Mouse (Mus musculus) thymus, postnatal 4 days (tissue): ENCODE measurements around the gene Tubgcp6.

Source experiments
- DNase-seq: peaks from one replicate; pipeline ENCODE4 v3.0.0; 2021

Tubgcp6 gene

DNA sequence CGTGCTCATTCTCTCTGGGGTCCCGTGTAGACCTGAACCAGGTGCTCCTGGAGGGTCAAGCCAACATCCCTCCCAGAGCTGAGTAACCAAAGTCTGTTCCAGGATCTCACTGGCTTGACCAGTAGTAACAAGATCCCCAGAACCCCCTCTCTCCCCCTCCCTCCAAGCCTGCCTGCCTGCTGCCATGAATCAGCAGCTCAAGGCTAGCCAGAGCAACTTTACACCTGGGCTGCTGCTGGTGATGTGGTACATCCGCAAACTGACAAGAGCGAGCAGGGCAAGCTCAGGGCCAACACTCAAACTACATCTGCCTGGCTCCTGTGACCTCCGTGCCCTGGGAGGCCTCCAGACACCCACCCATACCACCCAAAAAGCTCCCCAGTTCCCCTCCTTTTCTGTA is 18.5 kb upstream of the Tubgcp6 start:
- no peak for DNase-seq

GRCm38 (mm10) chr15:89140659-89141252 is 17.8 kb upstream of the Tubgcp6 start, which contains the start of gene Mapk12:
TSS of gene Mapk12 (minus strand) at chr15:89140703.
- no peak for DNase-seq

GRCm38 (mm10) chr15:89140048-89140658 is 17.2 kb upstream of the Tubgcp6 start:
- no peak for DNase-seq

DNA sequence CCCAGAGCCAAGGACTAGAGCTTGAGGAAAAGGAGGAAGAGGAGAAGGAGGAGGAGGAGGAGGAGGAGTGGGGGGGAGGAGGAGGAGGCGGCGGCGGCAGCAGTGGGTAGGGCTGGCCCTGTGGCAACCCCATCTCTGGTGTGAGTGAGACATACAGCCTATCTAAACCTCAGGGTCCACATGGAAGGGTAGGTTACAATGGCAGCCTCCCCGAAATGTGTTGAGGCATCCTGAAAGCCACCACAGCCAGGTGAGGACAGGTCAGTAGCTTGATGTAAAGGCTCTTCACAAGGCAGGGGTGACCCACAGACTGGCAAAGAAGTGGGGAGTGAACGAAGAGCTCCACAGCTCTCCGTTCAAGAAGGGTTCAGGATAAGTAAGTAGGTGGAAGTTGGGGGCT is 15.6 kb upstream of the Tubgcp6 start:
- no peak for DNase-seq

DNA sequence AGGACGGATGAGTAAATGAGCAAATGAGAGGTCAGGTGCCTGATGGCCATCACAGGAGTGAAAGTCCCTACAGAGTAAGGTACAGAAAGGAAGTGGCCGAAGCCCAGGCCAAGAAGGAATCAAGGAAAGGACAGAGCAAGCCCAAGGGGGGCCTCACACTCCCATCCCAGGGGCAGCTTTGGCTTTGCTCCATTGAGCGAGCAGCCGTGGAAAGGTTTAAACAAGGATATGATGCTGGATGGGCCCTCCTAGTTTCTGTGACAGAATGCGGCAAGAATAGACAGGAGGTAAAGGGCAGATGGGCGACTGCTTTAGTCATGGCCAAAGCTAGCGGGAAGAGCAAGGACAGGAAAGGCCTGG is 15.1 kb upstream of the Tubgcp6 start:
- DNase-seq, result no peak

GRCm38 (mm10) chr15:89137378-89138045 is 14.6 kb upstream of the Tubgcp6 start:
- no peak for DNase-seq

- no peak for DNase-seq
These were observed 13.7 kb upstream of the Tubgcp6 start for GRCm38 (mm10) chr15:89136461-89137155.

DNA sequence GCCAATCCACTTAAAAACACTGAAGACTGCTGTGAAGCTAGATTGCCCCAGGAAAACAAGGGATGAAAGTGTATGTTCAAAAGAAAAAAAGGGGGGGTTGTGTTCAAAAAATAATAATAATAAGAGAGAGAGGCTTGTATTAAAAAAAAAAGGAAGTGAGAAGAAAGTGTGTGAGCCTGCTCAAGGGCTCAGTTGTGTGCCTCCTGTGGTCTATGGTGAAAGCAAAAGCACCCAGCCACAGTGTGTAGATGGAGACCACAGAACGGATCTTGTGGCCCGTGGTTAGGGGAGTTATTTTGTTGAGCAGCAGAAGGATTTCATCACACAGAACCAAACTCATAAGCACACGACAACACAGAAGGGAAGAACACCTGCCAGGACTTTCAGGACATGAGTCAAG is 8.4 kb upstream of the Tubgcp6 start:
- DNase-seq, result peak; percentile 49

DNA sequence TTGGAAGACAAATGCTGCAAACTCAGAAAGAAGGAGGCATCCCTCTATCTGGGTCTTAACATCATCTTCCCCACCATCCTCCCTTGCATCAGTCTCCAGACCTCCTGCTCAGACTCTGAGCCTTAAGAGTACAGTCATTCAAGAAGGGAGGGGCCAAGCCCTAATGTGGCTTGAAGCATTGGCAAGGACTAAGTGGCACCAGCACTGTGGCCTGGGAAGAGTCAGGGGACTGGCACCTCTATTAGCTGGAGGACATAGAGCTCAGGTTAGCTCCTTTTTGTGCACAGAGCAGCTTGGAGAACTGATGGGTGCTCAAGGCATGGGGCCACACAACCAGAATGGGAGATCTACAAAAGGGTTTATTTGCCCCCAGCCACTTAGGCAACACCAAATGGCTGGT is 7.3 kb upstream of the Tubgcp6 start:
- no peak for DNase-seq

DNA sequence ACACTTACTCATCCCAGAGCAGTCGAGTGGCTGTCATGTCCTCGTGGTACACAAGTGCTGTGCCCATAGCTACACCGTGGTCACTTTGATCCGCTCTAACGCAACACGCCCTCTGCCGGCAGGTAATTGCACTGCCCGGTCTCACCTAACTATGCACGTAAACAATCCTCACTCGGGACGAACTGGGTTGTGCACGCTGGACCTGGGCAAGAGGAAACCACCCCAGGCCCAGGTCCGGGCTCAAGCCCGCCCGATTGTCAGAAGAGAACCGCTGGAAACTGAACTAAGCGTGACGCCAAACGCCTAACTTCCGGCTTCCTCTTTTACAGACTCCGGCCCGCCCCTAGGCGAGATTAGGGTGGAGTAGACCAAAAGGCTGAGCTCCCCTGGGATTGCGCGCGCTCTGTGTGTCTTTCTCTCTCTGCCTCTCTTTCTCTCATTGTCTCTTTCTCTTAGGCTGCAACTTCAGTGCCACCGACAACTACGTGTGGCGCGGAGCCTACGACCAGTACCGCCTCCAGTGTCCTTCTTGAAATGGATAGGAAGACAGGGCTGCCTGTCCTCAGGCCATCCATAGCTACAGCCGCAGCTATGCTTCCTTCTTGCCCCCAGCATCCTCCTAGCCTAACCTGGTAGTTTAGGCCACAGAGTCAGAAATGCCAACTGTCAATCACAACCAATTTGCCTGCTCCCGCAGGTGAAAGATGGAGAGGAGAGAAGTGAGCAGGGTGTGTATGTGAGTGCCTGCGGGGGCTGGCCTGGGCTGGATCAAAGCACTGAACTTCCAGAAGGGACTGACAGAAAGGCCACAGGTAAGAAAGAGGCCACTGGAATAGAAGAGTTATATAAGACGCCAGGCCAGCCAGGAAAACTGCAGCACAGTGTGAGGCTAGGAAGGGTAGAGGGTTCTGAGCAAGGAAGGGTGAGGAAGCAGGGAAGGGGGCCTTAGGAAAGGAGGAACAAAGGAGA is 5.8 kb upstream of the Tubgcp6 start, which contains the start of gene Hdac10:
Gene Hdac10, minus strand, starts transcription at position 319 of the 969 bp plus-strand sequence.
- peak; percentile 89 for DNase-seq

- no peak for DNase-seq
These were observed 4.5 kb upstream of the Tubgcp6 start for GRCm38 (mm10) chr15:89127364-89127940.

DNA sequence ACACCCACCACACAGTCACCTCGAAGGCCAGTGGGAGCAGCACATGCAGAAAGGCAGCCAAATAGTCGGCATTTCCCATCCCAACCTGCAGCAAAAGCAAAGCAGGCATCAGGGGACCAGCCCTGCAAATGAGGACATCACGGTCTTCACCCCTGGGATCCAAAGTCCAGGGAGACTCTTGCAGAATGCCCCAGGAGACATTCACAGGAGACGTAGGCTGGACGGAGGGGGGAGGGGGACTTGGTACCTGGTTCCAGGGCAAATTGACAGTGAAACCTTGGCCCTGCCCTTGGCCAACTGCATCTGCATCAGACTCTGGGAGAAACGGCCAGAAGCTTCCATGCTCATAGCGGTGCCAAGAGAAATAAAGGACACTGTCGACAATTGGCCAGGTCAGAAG is 3.7 kb upstream of the Tubgcp6 start:
- DNase-seq, result no peak

DNA sequence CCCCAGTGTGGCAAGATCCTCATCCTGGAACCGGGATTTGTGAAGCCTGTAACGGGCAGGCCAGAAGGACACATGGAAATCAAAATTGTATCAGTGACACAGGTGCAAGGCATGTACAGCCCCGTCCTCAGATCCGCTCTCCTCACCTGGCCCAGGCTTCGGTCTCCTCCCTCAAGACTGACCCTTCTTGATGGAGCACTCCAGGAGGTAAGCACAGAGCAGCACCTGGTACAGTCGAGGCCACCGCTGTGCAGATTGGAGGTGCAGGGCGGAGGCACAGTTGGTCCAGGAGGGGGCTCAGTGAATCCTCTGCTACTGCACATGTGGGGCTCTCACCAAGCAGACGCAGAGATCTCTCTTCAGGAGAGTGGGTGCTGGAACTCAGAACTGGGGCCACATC is 2.4 kb upstream of the Tubgcp6 start:
- DNase-seq, result no peak

- DNase-seq, result no peak
These were observed 1.4 kb upstream of the Tubgcp6 start for GRCm38 (mm10) chr15:89124312-89124711.

DNA sequence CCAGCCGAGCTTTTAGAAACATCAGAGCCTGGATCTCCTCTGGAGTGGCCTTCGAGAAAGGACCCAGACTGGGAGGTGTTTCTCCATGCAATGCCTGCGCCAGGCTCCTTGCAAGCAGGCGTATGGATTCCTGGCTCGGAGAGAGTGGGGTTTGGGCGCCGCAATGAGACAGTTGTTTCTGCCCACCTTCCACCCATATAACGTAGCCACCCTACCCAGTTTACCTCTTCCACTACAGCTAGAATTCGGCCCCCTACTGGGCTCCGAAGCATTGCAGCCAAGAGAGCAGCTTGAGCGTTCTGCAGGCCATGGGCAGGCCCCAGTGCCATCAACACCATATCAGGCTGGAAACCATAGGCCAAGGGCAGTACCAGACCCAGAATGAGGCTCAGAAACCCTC is 683 bp upstream of the Tubgcp6 start:
- peak; percentile 83 for DNase-seq

DNA sequence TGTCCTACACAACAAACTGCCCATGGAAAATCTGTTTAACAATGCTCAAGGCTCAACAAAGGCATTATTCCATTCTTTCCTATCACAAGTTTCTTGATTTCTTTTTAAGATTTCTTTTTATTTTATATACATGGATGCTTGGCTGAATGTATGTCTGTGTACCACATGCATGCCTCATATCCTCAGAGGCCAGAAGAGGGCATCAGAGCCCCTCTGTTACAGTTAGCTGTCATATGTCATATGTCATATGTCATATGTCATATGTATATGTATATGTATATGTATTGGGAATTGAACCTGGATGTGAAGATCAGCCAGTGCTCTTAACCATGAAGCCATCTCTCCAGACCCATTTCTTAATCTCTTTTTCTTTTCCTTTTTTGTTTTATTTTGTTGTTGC is 4.9 kb downstream of the Tubgcp6 start:
- DNase-seq, result peak; percentile 40

GRCm38 (mm10) chr15:89110147-89110546 is 12.8 kb downstream of the Tubgcp6 start:
- DNase-seq, result no peak

- DNase-seq, result no peak
These were observed 15.9 kb downstream of the Tubgcp6 start for GRCm38 (mm10) chr15:89106976-89107375.

DNA sequence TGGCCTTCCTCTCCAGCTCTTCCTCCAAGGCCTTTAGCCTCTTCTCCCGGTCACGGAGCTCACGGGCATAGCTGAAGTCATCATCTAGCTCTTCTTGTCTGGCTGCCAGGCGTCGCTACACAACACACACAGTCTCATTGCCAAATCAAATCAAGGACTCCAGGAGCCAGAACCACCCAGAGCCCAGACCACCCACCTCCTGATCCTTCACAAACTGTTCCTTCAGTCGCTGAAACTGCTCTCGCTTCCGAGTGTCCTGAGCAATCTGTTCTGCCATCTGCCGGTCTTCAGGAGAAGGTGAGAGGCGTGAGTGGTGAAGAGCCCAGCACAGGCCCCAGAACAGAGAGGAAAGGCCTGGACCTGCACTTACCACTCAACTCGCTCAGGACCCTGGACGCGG is 16.8 kb downstream of the Tubgcp6 start:
- no peak for DNase-seq

- DNase-seq, result no peak
These were observed 18.5 kb downstream of the Tubgcp6 start for GRCm38 (mm10) chr15:89104425-89104824.

GRCm38 (mm10) chr15:89103921-89104320 is 19.0 kb downstream of the Tubgcp6 start:
- DNase-seq, result no peak

DNA sequence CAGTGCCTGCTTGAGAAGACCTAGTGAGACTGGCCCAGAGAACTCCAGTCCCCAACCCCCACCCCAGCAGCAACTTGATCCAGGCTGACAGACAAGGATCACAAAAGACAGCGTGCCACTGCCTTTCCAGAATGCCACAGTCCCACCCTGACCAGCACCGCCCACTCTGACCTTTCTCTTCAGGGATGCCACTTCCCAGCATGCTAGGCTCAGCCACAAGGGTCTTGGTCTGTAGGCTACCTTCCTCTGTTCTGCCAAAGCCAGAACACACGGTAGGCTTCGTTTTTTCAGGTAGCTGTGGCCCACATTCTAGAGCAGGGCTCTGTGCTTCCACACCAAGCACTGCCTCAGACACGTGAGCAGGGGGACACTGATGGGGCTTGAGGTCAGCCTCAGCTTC is 20.3 kb downstream of the Tubgcp6 start:
- DNase-seq, result no peak
